Mouse (Mus musculus) lung, embryonic 15.5 days (tissue): Measurements from ENCODE around the gene Ano6. TPM values are rescaled to one million over a fixed set of nuclear protein-coding genes. Genes with fewer than 3 reads are reported as not detected.

Experiments
- ATAC-seq: fragments of 200-750 bp; cut with Nextera tagmentation; 2 replicates; pipeline ENCODE4 v1.8.0; 2017; ENCODE audit warnings: moderate number of reproducible peaks, borderline replicate concordance; ENCODE audit not compliant: low FRiP score, low TSS enrichment; ENCODE audit errors: extremely low read depth
- H3K27ac ChIP-seq: fragments of 300-500 bp; sonication (generic); 2 replicates; pipeline ENCODE4 v1.5.1; 2015; ENCODE audit warnings: moderate library complexity, mild to moderate bottlenecking, inconsistent platforms
- H3K27me3 ChIP-seq: fragments of 300-500 bp; sonication (generic); 2 replicates; pipeline ENCODE4 v1.6.1; 2015; ENCODE audit warnings: inconsistent platforms
- H3K36me3 ChIP-seq: fragments of 300-500 bp; sonication (generic); 2 replicates; pipeline ENCODE4 v1.6.1; 2015; ENCODE audit warnings: inconsistent platforms
- H3K4me1 ChIP-seq: fragments of 300-500 bp; sonication (generic); 2 replicates; pipeline ENCODE4 v1.6.1; 2015; ENCODE audit warnings: inconsistent platforms
- H3K4me2 ChIP-seq: fragments of 300-500 bp; sonication (generic); 2 replicates; pipeline ENCODE4 v1.6.1; 2015; ENCODE audit warnings: inconsistent platforms, mild to moderate bottlenecking, moderate library complexity
- H3K4me3 ChIP-seq: fragments of 300-500 bp; sonication (generic); 2 replicates; pipeline ENCODE4 v1.5.1; 2015; ENCODE audit warnings: mild to moderate bottlenecking, inconsistent platforms
- H3K9ac ChIP-seq: fragments of 300-500 bp; sonication (generic); 2 replicates; pipeline ENCODE4 v1.6.1; 2015; ENCODE audit warnings: inconsistent platforms
- H3K9me3 ChIP-seq: fragments of 300-500 bp; sonication (generic); 2 replicates; pipeline ENCODE4 v1.6.1; 2016; ENCODE audit warnings: inconsistent platforms
- WGBS: fragments of 180-500 bp; shearing (Covaris S2); methylation state at CpG from one replicate; pipeline ENCODE4 v1.1.7; 2015; 5-methylcytosine and 5-hydroxymethylcytosine counted together
- polyA plus RNA-seq: library from polyadenylated mRNA; unstranded; fragments of >200 nt; fragmentation: Nextera tagmentation; extraction: Ambion mirVana; gene quantifications from 2 replicates; pipeline ENCODE4 v1.2.1, GENCODE M21; 2015

Ano6 gene
- polyA plus RNA-seq, 1 experiment from 2014 or later: 44.0 TPM

DNA sequence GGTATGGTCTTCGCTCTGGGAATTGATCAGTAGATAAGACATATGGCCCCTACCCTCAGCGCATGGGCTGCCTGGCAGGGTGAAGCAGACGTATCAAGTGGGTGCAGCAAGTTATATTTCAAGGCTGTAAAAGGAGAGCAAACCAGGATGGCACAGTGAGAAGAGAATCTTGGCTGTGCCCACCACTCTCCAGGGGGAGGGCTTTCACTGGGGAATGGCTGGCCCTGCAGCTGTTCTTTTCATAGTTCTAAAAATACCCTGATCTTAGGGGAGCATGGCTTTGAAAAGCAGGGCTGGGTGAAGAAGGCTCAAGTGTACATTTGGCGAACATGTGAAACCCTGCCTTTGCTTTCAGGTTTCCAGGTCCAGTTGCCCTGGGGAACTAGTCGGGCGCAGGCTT lies 11.5 kb downstream of the Ano6 start:
- H3K9ac ChIP-seq: no peak overlapping the region
- 87% methylated on average over 6 of the region's 6 CpGs for WGBS
- H3K36me3 ChIP-seq: peaks cover 6% of the 10 kb centered on the region; the same call in 1 of the 2 replicates
- H3K9me3 ChIP-seq: no peaks in the 10 kb centered on the region
- H3K4me1 ChIP-seq: peaks cover 48% of the 10 kb centered on the region
- H3K27me3 ChIP-seq: no peaks in the 10 kb centered on the region
- no peak overlapping the region for H3K27ac ChIP-seq
- no peak overlapping the region for H3K4me2 ChIP-seq
- no peak overlapping the region for H3K4me3 ChIP-seq
- no peak for ATAC-seq

DNA sequence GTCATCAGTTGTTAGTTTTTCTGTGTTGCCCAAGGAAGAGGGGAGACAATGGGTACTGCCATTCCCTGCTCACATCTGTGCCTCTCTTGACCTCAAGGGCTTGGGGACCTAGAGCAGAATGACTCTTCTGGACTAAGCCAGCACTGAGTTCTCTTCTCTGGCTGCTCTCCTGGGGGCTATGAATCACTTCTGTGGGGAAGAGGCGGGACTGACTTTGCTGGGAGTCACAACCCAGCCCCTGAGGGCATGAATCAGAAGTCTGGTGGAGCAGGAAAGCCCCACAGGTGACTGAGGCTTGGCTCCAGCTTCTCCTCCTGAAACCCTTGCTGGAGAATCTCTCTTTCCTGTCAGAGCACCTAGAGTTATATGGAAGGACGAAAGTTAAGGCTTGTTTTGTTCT lies 12.1 kb downstream of the Ano6 start:
- 58% methylated on average over 2 of the region's 2 CpGs for WGBS
- H3K27me3 ChIP-seq: no peaks in the 10 kb centered on the region

DNA sequence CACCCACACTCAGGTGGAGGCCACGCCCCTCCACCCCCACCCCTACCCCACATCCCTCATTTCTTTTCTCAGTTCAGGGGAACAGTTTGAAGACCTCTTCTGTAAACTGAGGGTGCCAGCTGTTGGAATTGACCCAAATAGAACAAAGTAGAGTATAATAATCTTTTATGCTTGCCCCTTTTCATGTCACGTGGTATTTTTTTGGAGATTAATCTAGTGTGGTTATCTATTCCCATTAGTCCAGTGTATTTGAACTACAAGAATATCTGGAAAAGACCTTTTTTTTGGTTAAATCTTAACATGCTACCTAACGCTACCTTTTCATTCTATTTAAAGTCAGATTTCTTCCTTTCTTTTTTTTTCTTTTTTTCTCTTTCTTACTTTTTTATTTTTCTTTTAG lies 12.8 kb downstream of the Ano6 start:
- Histone ChIP-seq H3K9ac (no peak overlapping the region), H3K4me3 (no peak overlapping the region), H3K27me3 (no peaks in the 10 kb centered on the region), H3K4me1 (peaks cover 48% of the 10 kb centered on the region), H3K4me2 (no peak overlapping the region), H3K27ac (peak overlapping the region; percentile 76; the same call in 1 of the 2 replicates), H3K9me3 (no peaks in the 10 kb centered on the region), H3K36me3 (peaks cover 6% of the 10 kb centered on the region; the same call in 1 of the 2 replicates)
- ATAC-seq: no peak
- 71% methylated on average over 3 of the region's 3 CpGs for WGBS

More for the DNA sequence above, 12.1 kb downstream of the Ano6 start:
- Histone ChIP-seq H3K9ac (no peak overlapping the region), H3K9me3 (no peaks in the 10 kb centered on the region), H3K36me3 (peaks cover 6% of the 10 kb centered on the region; the same call in 1 of the 2 replicates), H3K4me2 (no peak overlapping the region), H3K4me1 (peaks cover 45% of the 10 kb centered on the region), H3K4me3 (no peak overlapping the region), H3K27ac (no peak overlapping the region)
- ATAC-seq: no peak; the same call in 1 of the 2 replicates

GRCm38 (mm10) chr15:95804255-95804654 lies 13.6 kb downstream of the Ano6 start:
- H3K4me3 ChIP-seq: no peak overlapping the region
- H3K4me1 ChIP-seq: peaks cover 53% of the 10 kb centered on the region

GRCm38 (mm10) chr15:95805022-95805471 lies 14.4 kb downstream of the Ano6 start:
- Histone ChIP-seq H3K4me3 (no peak overlapping the region), H3K9me3 (no peaks in the 10 kb centered on the region), H3K4me1 (peaks cover 53% of the 10 kb centered on the region), H3K36me3 (0 out of 2 replicates have a peak, but pooled peaks cover 5% of the 10 kb centered on the region), H3K4me2 (no peak overlapping the region), H3K27ac (peak overlapping the region; percentile 76), H3K27me3 (no peaks in the 10 kb centered on the region), H3K9ac (no peak overlapping the region)
- 40% methylated on average over 5 of the region's 5 CpGs for WGBS
- ATAC-seq: no peak

More at GRCm38 (mm10) chr15:95804255-95804654, 13.6 kb downstream of the Ano6 start:
- Histone ChIP-seq H3K36me3 (peaks cover 6% of the 10 kb centered on the region; the same call in 1 of the 2 replicates), H3K9ac (no peak overlapping the region), H3K27ac (peak overlapping the region; percentile 76), H3K4me2 (peak overlapping the region; percentile 7), H3K27me3 (no peaks in the 10 kb centered on the region), H3K9me3 (no peaks in the 10 kb centered on the region)
- 27% methylated on average over 7 of the region's 7 CpGs for WGBS
- peak; percentile 65; the same call in 1 of the 2 replicates for ATAC-seq

DNA sequence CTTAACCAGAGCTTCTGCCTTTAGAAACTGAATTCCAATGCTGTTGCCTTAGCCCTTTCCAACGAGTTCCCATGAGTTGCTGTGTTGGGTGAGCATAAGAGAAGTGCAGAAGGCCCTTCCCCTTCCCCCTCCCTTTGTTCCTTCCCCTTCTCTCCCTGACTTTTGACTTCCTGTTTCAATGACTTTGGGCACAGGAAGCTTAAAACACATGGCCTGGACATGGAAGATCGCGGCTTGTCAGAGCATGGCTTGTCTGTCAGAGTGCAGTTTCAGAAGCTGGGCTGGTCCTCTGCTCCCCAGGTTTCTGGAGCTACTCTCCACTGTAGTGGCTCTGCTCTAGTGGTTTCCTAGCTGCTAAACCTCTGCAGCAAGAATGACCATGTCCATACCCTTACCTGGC lies 17.3 kb downstream of the Ano6 start:
- no peak overlapping the region for H3K27ac ChIP-seq
- no peaks in the 10 kb centered on the region for H3K27me3 ChIP-seq
- no peak overlapping the region for H3K4me3 ChIP-seq
- H3K36me3 ChIP-seq: 0 out of 2 replicates have a peak, but pooled peaks cover 6% of the 10 kb centered on the region
- no peaks in the 10 kb centered on the region for H3K9me3 ChIP-seq
- no peak for ATAC-seq
- 66% methylated on average over 3 of the region's 3 CpGs for WGBS
- H3K4me1 ChIP-seq: peaks cover 42% of the 10 kb centered on the region
- H3K9ac ChIP-seq: no peak overlapping the region
- H3K4me2 ChIP-seq: no peak overlapping the region

DNA sequence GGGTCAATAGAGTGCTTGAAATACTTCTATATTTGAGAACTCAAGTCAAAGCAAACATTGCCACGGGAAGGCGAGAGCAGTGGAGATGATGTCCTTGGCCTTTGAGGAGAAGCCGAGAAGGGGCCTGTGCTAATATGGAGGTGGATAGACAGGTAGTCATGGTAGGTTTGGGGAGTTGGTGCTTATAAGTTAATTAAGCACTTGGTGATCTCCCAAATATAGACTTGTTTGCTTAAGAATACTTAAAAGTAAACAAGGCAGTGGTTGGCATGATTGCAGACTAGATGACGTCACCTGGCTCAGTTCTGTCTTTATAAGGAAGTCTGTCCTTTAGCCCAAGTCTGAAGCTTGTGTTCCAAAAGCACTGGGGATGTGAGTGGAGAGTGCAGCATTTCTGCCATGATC lies 19.7 kb downstream of the Ano6 start:
- 61% methylated on average over 4 of the region's 4 CpGs for WGBS
- peak; percentile 55; the same call in 1 of the 2 replicates for ATAC-seq
- no peak overlapping the region for H3K4me2 ChIP-seq
- H3K9me3 ChIP-seq: no peaks in the 10 kb centered on the region
- no peaks in the 10 kb centered on the region for H3K27me3 ChIP-seq
- peak overlapping the region; percentile 27; the same call in 1 of the 2 replicates for H3K27ac ChIP-seq
- peaks cover 21% of the 10 kb centered on the region for H3K4me1 ChIP-seq
- no peak overlapping the region for H3K4me3 ChIP-seq
- no peak overlapping the region for H3K9ac ChIP-seq
- H3K36me3 ChIP-seq: 0 out of 2 replicates have a peak, but pooled peaks cover 7% of the 10 kb centered on the region

- ATAC-seq: no peak
- H3K9me3 ChIP-seq: no peaks in the 10 kb centered on the region
- H3K27ac ChIP-seq: no peak overlapping the region
- no peak overlapping the region for H3K4me2 ChIP-seq
- 0 out of 2 replicates have a peak, but pooled peaks cover 7% of the 10 kb centered on the region for H3K36me3 ChIP-seq
- no peak overlapping the region for H3K4me3 ChIP-seq
- 90% methylated on average over 8 of the region's 8 CpGs for WGBS
- H3K27me3 ChIP-seq: no peaks in the 10 kb centered on the region
- peaks cover 16% of the 10 kb centered on the region; the same call in 1 of the 2 replicates for H3K4me1 ChIP-seq
- no peak overlapping the region for H3K9ac ChIP-seq
Observed at GRCm38 (mm10) chr15:95812821-95813571, 22.4 kb downstream of the Ano6 start.

DNA sequence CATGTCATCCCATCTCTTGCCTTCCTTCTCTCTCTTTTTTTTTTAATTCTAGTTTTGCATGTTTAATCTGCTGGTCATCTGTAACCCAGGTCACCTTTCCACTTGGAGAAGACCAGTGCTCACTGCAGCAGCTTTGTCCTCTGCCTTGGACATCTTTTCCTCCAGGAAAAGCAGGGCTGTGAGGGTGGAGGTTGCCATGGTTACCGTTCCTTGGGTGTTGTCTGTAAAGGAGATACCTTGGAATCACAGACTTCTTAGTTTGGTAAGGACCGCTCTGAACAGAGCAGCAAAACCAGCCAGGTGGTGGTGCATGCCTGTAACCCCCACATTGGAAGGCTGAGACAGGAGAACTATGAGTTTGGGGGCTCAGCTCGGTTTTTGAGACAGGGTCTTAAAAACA lies 26.9 kb downstream of the Ano6 start:
- H3K4me2 ChIP-seq: no peak overlapping the region
- H3K4me3 ChIP-seq: no peak overlapping the region
- ATAC-seq: no peak
- H3K4me1 ChIP-seq: peaks cover 6% of the 10 kb centered on the region; the same call in 1 of the 2 replicates
- no peak overlapping the region for H3K9ac ChIP-seq
- no peak overlapping the region for H3K27ac ChIP-seq
- H3K36me3 ChIP-seq: 0 out of 2 replicates have a peak, but pooled peaks cover 2% of the 10 kb centered on the region
- no peaks in the 10 kb centered on the region for H3K27me3 ChIP-seq
- 79% methylated on average over 3 of the region's 3 CpGs for WGBS
- H3K9me3 ChIP-seq: no peaks in the 10 kb centered on the region

GRCm38 (mm10) chr15:95819249-95820035 lies 28.8 kb downstream of the Ano6 start:
- Histone ChIP-seq H3K4me3 (no peak overlapping the region), H3K36me3 (no peaks in the 10 kb centered on the region), H3K9me3 (no peaks in the 10 kb centered on the region), H3K9ac (no peak overlapping the region), H3K4me2 (no peak overlapping the region), H3K4me1 (peaks cover 6% of the 10 kb centered on the region; the same call in 1 of the 2 replicates), H3K27ac (no peak overlapping the region), H3K27me3 (no peaks in the 10 kb centered on the region)
- ATAC-seq: no peak
- WGBS: 74% methylated on average over 9 of the region's 9 CpGs

- H3K36me3 ChIP-seq: no peaks in the 10 kb centered on the region
- no peaks in the 10 kb centered on the region for H3K27me3 ChIP-seq
- H3K4me1 ChIP-seq: peaks cover 6% of the 10 kb centered on the region; the same call in 1 of the 2 replicates
- no peak for ATAC-seq
- no peak overlapping the region for H3K4me2 ChIP-seq
- H3K9ac ChIP-seq: no peak overlapping the region
- 92% methylated on average over 12 of the region's 12 CpGs for WGBS
- no peaks in the 10 kb centered on the region for H3K9me3 ChIP-seq
- no peak overlapping the region for H3K27ac ChIP-seq
- H3K4me3 ChIP-seq: no peak overlapping the region
Observed at GRCm38 (mm10) chr15:95820142-95820541, 29.5 kb downstream of the Ano6 start.
